In genomic region chr6:134822844-134823243, GRCm38 (mm10) we compare ENCODE assay signal across 11 mouse cellular contexts. TPM values are rescaled to one million over a fixed set of nuclear protein-coding genes. Genes with fewer than 3 reads are reported as not detected.
DNase-seq lines count a peak whose midpoint lies in the region; ATAC-seq and TF ChIP-seq lines count a peak whose summit lies in the region.
"Had no signal": no experiment of that assay in that cellular context is flagged by ENCODE, and none has a peak within 500 bp of the region (broad histone marks: within the 10 kb centered on the region; RNA-seq: fewer than 3 reads in every experiment).

No protein-coding gene starts in this region.

- peak; percentile 67 for TF ChIP-seq CTCF in gastrocnemius, adult 2 months (IDR thresholded peaks at IDR 0.05)
- TF ChIP-seq CTCF in bone marrow, adult 2 months (IDR thresholded peaks at IDR 0.05; ENCODE audit: control insufficient read depth, insufficient read depth, low read length): peak; percentile 77

- ATAC-seq in hindbrain, embryonic 12.5 days (ENCODE audit: low FRiP score): no peak

- H3K9me3 ChIP-seq in hindbrain, embryonic 12.5 days (replicated peaks): no peaks in the 10 kb centered on the region
- H3K9me3 ChIP-seq: limb, embryonic 13.5 days had no signal

- no peaks in the 10 kb centered on the region for H3K36me3 ChIP-seq in hindbrain, embryonic 12.5 days
- H3K36me3 ChIP-seq: limb, embryonic 13.5 days had no signal

- no peaks in the 10 kb centered on the region for H3K27me3 ChIP-seq in hindbrain, embryonic 12.5 days
- H3K27me3 ChIP-seq: limb, embryonic 13.5 days had no signal

- DNase-seq in gastrocnemius, adult 2 months: no peak
- DNase-seq in gastrocnemius, postnatal 25 days: no peak
- DNase-seq in lung, postnatal 36 days: peak; percentile 43
- DNase-seq in lung, postnatal 14 days: no peak
- DNase-seq in testis, postnatal 10 days (ENCODE audit: low spot score): peak; percentile 54
- no peak for DNase-seq in left cerebral cortex, adult 9 months (ENCODE audit: low spot score in 2 of 2)
- DNase-seq: kidney, adult 9 months; right cerebral cortex, postnatal 25 days had no signal

- no peak overlapping the region for H3K9ac ChIP-seq in hindbrain, embryonic 12.5 days
- H3K9ac ChIP-seq: limb, embryonic 13.5 days had no signal

- H3K27ac ChIP-seq in gastrocnemius, adult 2 months: no peak overlapping the region
- H3K27ac ChIP-seq in bone marrow, adult 2 months (ENCODE audit: control insufficient read depth, insufficient read depth, low read depth, low read length, poor library complexity): no peak overlapping the region
- H3K27ac ChIP-seq in hindbrain, embryonic 12.5 days: no peak overlapping the region
- H3K27ac ChIP-seq: limb, embryonic 13.5 days had no signal

- WGBS in bone marrow, adult 2 months: 70% methylated on average over 10 of the region's 10 CpGs
- WGBS in hindbrain, embryonic 12.5 days: 69% methylated on average over 10 of the region's 10 CpGs

- H3K4me3 ChIP-seq in gastrocnemius, adult 2 months: no peak overlapping the region
- H3K4me3 ChIP-seq in bone marrow, adult 2 months (replicated peaks; ENCODE audit: control insufficient read depth, low read depth, low read length): no peak overlapping the region
- no peak overlapping the region for H3K4me3 ChIP-seq in hindbrain, embryonic 12.5 days
- H3K4me3 ChIP-seq: limb, embryonic 13.5 days had no signal

- intact Hi-C loops in gastrocnemius, adult 2 months (cut with DNase I): no loop called here

- TF ChIP-seq POLR2A in bone marrow, adult 2 months (IDR thresholded peaks at IDR 0.05; ENCODE audit: borderline replicate concordance, control insufficient read depth, low read depth, low read length): no peak

- H3K4me2 ChIP-seq in hindbrain, embryonic 12.5 days (replicated peaks): no peak overlapping the region
- H3K4me2 ChIP-seq: limb, embryonic 13.5 days had no signal

- H3K4me1 ChIP-seq in bone marrow, adult 2 months (ENCODE audit: control insufficient read depth, insufficient read depth, low read length): peaks cover 2% of the 10 kb centered on the region; the same call in 1 of the 2 replicates
- no peaks in the 10 kb centered on the region for H3K4me1 ChIP-seq in hindbrain, embryonic 12.5 days

RNA-seq across cellular contexts. Expression of gene Crebl2, which starts 7.1 kb away (rescaled TPM):
- 10 to 100 TPM; 10.4 to 10.9 TPM for total RNA-seq in gastrocnemius, adult 2 months (2021)
- total RNA-seq in gastrocnemius, postnatal 25 days (2021): 1 to 10 TPM; 7.2 to 7.6 TPM
- 4.2 and 8.3 TPM in 2 replicates for polyA plus RNA-seq in bone marrow, adult 2 months (2011; ENCODE audit: insufficient read depth, insufficient read length, low replicate concordance, missing spikeins)
- 2.8 and 3.0 TPM in 2 replicates for polyA plus RNA-seq in hindbrain, embryonic 12.5 days (2016; fragmentation: Nextera tagmentation; extraction: Ambion mirVana)

RNA-seq across cellular contexts. Expression of gene Dusp16, which starts 30.4 kb away (rescaled TPM):
- total RNA-seq in gastrocnemius, adult 2 months (2021): 10 to 100 TPM; 11.4 to 19.4 TPM
- 10 to 100 TPM; 13.3 to 17.4 TPM for total RNA-seq in gastrocnemius, postnatal 25 days (2021)
- polyA plus RNA-seq in bone marrow, adult 2 months (2011; ENCODE audit: insufficient read depth, insufficient read length, low replicate concordance, missing spikeins): 2.7 and 11.2 TPM in 2 replicates
- 11.0 and 12.9 TPM in 2 replicates for polyA plus RNA-seq in hindbrain, embryonic 12.5 days (2016; fragmentation: Nextera tagmentation; extraction: Ambion mirVana)

Comparison
In these comparisons a context has a peak if more than half of its experiments do, and no peak if none do; other contexts are left out.
1. DNase-seq: peak in lung, postnatal 36 days (single experiment) and testis, postnatal 10 days (single experiment); none in gastrocnemius, adult 2 months (single experiment), gastrocnemius, postnatal 25 days (single experiment), lung, postnatal 14 days (single experiment) and left cerebral cortex, adult 9 months (0 of 2).